Mouse (Mus musculus): ENCODE measurements at regions not wholly inside any gene's neighbourhood (a gene's known extent, or its start where the extent isn't known, plus 50 kb on each side); places are given as distances from the start of the nearest gene placed in this dataset.

- TF ChIP-seq CTCF (IDR thresholded peaks at IDR 0.05; ENCODE audit: borderline replicate concordance, control insufficient read depth, extremely low read depth, insufficient read depth, low read length, poor library complexity) (no peak), POLR2A (IDR thresholded peaks at IDR 0.05; ENCODE audit: control insufficient read depth, extremely low read depth, insufficient read depth, low read length, poor library complexity) (no peak)
Measured at GRCm38 (mm10) chr3:35353442-35353841, 400.5 kb upstream of the Atp11b start.
